Mouse (Mus musculus): ENCODE results near the gene Trim41.

Gene Trim41

GRCm38 (mm10) chr11:48789973-48790823 is 27.0 kb downstream of the Trim41 start:
- DNase-seq (ENCODE audit: low spot score in 2 of 2), result peak in 1 of 2 experiments; percentile 92

GRCm38 (mm10) chr11:48789215-48789614 is 27.9 kb downstream of the Trim41 start:
- no peak for DNase-seq (ENCODE audit: low spot score in 2 of 2)

- peak in 1 of 2 experiments; percentile 83 for DNase-seq (ENCODE audit: low spot score in 2 of 2)
These were observed 28.7 kb downstream of the Trim41 start for GRCm38 (mm10) chr11:48788311-48789089.

- DNase-seq (ENCODE audit: low spot score in 2 of 2), result peak in 1 of 2 experiments; percentile 32
These were observed 29.5 kb downstream of the Trim41 start for GRCm38 (mm10) chr11:48787455-48788211.

- DNase-seq (ENCODE audit: low spot score in 2 of 2), result no peak
These were observed 34.9 kb downstream of the Trim41 start for GRCm38 (mm10) chr11:48782243-48782642.

- DNase-seq (ENCODE audit: low spot score in 2 of 2), result peak in 1 of 2 experiments; percentile 44
These were observed 37.7 kb downstream of the Trim41 start for GRCm38 (mm10) chr11:48779450-48779849.

- no peak for DNase-seq (ENCODE audit: low spot score in 2 of 2)
These were observed 39.9 kb downstream of the Trim41 start for GRCm38 (mm10) chr11:48777303-48777702.

GRCm38 (mm10) chr11:48776664-48777063 is 40.5 kb downstream of the Trim41 start:
- no peak for DNase-seq (ENCODE audit: low spot score in 2 of 2)

GRCm38 (mm10) chr11:48775483-48775882 is 41.7 kb downstream of the Trim41 start:
- peak in 1 of 2 experiments; percentile 68 for DNase-seq (ENCODE audit: low spot score in 2 of 2)

- peak in 1 of 2 experiments; percentile 67 for DNase-seq (ENCODE audit: low spot score in 2 of 2)
These were observed 42.5 kb downstream of the Trim41 start for GRCm38 (mm10) chr11:48774443-48775298.

GRCm38 (mm10) chr11:48771691-48772090 is 45.5 kb downstream of the Trim41 start:
- DNase-seq (ENCODE audit: low spot score in 2 of 2), result no peak

GRCm38 (mm10) chr11:48767195-48767876 is 49.8 kb downstream of the Trim41 start:
- no peak for DNase-seq (ENCODE audit: low spot score in 2 of 2)

GRCm38 (mm10) chr11:48764119-48764518 is 53.0 kb downstream of the Trim41 start:
- DNase-seq (ENCODE audit: low spot score in 2 of 2), result peak in 1 of 2 experiments; percentile 28

- DNase-seq (ENCODE audit: low spot score in 2 of 2), result no peak
These were observed 58.1 kb downstream of the Trim41 start for GRCm38 (mm10) chr11:48759021-48759420.
